Mouse (Mus musculus) gastrocnemius, postnatal 36 days (tissue): ENCODE data around the gene Gm10645. TPM values are rescaled to one million over a fixed set of nuclear protein-coding genes. Genes with fewer than 3 reads are reported as not detected.
A peak's percentile ranks its signal among the peaks of the same experiment; 100 is the strongest.

Experiments
- DNase-seq, 2 experiments: peaks; one replicate each; pipeline ENCODE4 v3.0.0; 2022
- intact Hi-C: fragments of 180-260 bp; cut with DNase I; formaldehyde crosslinking; loops from one replicate; pipeline ENCODE4 v1.15.1; 2025
- total RNA-seq, 2 experiments: library from RNA; stranded (reverse); gene quantifications; 2 replicates each; pipeline ENCODE4 v1.2.3; 2021

Gm10645 gene
- total RNA-seq, 2 experiments from 2014 or later = not detected

DNA sequence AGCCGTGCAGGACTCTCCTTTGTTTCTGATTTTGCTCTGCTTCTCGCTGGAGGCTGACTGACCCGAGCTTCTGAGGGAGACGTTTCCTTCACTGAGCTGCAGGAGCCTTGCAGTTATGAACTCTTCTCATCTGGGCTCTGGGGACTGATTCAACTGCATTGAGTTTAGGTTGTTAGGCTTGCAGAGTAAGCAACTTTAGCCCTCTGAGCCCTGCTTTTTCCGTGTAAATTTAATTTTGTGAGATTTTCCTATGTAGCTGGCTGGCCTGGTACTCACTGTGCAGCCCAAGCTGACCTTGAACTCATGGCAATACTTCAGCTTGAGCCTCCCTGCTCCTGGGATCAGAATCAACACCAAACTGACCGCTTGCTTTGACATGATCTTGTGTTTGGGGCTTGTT, 4.9 kb upstream of the Gm10645 start:
- intact Hi-C loops = loop anchor here (10.0 kb wide), 1 partner anchor 316 kb away; no protein-coding TSS in a partner anchor
- no peak for DNase-seq

DNA sequence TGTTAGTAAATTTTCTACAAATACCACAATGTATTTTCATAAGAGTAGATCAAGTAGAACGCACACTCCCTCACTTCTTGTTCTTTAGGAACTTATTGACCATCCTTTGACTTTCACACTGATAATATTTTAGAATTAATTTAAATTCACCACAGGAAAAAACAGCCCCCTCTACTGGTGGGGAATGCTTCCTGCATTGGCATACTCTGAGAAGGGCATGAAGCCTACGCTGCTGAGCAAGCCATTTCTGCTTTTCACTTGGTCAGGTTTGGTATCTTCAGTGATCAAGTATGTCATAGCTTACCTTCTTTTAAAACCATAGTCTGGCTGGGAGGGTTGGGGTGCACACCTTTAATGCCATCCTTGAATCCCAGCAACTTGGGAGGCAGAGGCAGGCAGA, 3.7 kb upstream of the Gm10645 start:
- intact Hi-C loops = loop anchor here (10.0 kb wide), 1 partner anchor 315 kb away; no protein-coding TSS in a partner anchor
- no peak for DNase-seq

DNA sequence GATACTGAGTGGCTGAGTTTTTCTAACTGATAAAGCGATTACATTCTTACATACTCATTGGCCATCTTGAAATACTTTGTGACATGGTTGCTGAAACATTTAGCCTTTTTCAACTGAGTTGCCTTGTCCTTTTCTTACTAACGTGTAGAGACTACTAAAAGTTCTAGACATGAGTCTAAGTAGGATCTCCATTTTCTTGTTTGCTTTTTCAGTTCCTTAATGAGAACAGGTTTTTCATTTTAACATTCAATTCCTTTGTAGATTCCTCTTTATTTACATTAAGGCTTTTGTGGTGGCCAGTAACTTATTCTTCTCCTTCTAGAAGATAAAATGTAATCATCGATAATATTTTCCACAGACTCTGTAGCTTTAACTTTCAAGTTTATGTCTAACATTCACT, 3.2 kb upstream of the Gm10645 start:
- DNase-seq = no peak
- intact Hi-C loops = no loop called here

DNA sequence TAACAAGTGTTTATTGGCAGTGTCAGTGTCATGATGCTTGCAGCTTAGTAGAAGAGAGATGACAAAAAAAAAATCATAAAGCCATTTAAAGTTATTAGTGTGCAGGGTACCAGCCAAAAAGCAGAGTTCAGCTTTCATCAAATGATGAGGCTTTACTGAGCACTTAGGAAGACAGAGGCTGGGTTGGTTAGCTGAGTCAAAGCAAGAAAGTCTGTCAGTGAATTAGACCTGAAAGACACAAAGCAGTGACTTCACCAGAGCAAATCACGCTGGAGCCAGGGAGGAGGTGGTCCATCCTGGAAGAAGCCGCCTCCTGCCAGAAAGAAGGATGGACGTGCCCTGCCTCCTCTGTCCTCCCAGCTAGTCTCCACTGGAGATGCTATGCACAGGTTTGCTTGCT, 2.0 kb upstream of the Gm10645 start:
- DNase-seq = no peak
- intact Hi-C loops = no loop called here

DNA sequence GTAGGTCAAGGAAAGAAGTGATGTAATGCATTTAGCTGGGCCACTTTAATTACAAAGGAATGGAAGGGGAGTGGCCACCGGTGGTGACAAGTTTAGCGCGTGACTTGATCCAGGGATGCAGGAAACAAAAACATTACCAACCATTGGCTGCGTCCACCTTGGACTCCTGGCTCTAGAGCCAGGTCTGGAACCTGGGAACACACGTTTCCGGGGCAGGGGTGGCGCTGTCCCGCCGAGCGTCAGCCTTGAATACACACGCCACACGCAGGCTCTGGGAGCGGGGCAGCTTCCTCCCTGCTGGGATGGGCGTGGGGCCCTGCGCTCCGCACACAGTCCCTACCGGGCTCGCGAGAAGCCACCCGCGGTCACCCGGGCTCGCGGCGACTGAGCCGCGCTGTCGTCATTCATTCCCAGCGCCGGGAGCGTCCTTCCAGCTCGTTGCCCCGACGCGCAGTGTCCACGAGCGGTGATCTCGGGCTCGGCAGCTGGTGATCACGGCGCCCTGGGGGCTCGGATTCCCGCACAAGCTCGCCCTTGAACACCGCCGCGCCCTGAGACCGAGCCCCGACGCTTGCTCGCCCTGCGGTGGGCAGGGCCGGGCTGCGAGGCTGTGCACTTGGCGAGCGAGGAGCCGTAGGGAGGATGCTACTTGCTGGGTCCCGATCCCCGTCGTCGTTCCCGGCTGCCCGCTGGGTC, 587 bp downstream of the Gm10645 start, which contains the start of gene Tbc1d9:
TSS of gene Tbc1d9 (plus strand) at position 118 of the 696 bp plus-strand sequence.
- DNase-seq = peak; percentile 32 to 56
- intact Hi-C loops = no loop called here

DNA sequence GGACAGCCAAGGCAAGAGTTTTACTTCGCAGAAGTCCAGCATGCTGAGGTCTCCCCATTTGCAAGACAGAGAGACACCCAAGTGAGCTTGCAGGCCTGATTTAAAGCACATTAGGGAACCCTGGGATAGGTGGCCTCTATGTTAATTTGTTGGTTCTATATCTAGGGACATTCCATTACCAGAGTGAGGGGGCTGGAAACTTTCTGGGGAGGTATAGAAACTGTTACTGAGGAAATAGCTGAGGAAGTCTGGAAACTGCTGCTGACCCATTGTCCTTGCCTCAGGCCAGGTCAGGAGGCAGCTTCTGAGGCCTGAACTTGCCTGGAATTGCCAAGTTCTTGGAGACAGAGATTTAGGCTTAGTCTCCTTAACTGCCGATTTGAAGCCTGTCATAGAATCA, 5.4 kb downstream of the Gm10645 start:
- no peak for DNase-seq
- intact Hi-C loops = no loop called here

DNA sequence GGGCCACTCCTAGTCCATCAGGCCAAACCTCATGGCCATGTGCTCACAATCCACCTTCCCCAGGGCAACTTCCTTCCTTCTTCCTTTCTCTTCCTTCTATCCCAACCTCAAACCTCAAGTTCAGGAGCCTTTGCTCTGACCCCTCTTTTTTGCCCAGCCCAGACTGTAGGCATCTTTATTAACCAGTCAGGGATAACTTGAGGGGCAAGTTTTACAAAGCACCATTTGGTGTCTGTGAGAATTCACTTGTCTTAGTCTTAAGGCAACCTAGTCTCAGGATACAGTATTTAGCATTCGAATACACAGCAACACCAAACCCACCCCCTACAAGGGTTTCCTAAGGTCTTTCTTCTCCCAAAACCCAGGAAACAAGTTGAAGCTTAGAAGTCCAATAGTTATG, 6.4 kb downstream of the Gm10645 start:
- DNase-seq = no peak
- intact Hi-C loops = no loop called here

DNA sequence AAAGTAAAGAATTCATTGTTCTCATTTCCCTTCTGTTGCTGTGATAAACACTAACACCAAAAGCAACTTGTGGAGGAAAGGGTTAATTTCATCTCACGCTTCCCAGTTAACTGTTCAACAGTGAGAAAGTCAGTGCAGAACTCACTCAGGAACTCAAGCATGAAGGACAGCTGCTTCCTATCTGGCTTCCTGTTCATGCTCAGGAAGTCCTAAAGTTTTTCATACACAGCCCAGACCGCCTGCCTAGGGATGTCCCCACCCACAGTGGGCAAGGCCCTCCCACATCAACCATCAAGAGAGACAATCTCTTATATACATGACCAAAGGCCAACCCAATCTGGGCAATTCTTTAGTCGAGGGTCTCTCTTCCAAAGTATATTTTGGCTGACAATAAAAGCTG, 7.0 kb downstream of the Gm10645 start:
- intact Hi-C loops = no loop called here
- DNase-seq = no peak

DNA sequence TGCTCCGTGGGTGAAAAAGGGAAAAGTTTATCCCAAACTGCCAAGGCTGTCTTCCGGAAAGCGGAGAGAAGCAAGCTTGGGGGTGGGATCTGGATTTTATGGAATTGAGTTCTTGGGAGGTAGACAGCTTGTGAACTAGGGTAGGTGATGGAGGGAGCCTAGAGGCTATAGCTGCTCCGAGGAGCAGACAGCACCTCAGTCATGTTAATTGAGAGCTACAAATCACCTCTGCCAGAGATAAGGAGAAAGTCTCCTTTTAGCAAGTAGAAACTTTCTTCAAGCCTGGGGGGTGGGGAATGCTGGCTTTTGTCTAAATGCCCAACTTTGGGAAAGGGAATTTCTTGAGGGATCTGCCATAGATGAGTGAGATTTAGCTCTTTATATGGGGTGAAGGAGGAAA, 10.9 kb downstream of the Gm10645 start:
- intact Hi-C loops = no loop called here
- no peak for DNase-seq

DNA sequence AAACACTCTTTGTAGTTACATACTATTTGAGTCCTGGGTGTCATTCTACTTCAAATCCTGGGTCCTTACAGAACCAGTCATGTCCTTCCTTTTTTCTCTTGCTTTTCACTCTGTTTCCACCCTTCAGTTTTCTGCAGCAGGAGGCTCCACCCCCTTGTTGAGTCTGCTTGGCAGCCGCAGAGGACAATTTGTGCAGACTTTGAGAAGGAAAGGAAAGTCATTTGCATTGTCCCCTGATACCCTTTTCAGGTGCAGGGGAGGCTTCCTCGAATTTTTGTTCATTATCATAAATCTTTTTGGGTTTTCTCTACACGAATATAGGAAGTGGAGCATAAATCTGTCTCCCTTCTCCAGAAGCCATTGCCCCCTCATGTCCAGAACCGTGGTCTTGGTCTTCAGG, 13.5 kb downstream of the Gm10645 start:
- intact Hi-C loops = no loop called here
- no peak for DNase-seq

DNA sequence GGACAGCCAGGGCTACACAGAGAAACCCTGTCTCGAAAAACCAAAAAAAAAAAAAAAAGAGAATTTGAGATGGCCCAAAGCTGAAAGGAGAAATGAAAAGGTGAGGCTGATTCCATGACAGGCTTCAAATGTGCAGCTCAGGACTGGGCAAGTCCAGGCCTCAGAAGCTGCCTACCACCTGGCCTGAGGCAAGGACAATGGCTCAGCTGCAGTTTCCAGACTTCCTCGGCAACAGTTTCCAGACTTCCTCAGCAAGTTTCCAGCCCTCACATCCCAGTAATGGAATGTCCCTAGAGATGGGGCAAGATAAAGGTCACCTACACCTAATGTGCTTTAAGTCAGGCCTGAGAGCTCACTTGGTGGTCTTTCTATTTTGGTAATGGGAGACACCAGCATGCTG, 13.9 kb downstream of the Gm10645 start:
- DNase-seq = no peak
- intact Hi-C loops = no loop called here

DNA sequence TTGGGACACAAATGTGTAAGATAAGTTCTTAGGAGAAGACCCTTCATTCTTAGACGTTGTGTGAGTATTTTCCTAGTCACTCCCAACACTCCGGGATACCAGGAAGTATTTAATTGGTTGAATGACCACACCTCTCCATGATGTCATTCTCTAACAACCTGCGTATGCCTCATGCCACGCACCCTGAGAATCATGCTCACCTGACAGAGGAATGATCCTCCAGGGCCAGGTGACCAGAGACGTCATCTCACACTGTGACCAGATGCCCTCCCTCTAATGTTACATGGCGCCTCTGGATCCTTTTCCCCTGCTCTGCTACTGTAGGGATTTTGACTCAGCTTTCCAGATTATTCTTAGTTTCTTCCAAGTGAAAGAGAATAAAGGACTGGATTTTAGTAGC, 16.8 kb downstream of the Gm10645 start:
- intact Hi-C loops = no loop called here

DNA sequence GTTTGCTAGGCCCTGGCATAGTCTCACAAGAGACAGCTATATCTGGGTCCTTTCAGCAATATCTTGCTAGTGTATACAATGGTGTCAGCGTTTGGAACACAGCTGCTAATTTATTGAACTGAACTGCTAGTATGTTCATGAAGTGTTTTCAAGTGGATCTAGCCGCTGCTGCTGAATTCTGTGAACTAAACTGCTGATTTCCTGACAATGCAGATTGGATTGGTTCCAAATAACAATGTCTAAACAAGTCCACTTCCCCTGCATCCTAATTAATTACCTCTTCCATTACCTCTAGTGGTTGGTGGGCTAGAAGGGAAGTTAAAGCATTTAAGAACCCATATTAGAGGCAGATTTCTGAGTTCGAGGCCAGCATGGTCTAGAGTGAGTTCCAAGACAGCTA, 20.5 kb downstream of the Gm10645 start:
- intact Hi-C loops = no loop called here
- no peak for DNase-seq

More for the DNA sequence above, 16.8 kb downstream of the Gm10645 start:
- DNase-seq = no peak

DNA sequence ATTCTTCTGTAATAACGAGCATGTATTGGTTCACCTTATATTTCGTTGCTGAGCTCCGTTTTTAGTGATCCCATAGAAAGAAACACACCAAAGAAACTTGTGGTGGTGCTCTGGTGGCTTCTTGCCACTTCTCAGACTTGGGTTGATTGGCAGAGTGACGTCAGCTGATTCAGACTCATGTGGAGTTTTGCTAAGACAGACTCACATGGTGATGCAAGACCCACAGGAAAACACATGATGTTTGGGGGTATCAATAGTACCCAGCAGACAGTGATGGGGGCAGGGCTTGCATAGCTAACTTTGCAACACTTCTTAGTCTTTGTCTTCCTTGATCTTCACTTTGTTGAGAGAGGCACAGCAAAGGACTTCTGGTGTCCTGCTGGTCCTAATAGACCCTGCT, 21.4 kb downstream of the Gm10645 start:
- intact Hi-C loops = no loop called here
- no peak for DNase-seq

DNA sequence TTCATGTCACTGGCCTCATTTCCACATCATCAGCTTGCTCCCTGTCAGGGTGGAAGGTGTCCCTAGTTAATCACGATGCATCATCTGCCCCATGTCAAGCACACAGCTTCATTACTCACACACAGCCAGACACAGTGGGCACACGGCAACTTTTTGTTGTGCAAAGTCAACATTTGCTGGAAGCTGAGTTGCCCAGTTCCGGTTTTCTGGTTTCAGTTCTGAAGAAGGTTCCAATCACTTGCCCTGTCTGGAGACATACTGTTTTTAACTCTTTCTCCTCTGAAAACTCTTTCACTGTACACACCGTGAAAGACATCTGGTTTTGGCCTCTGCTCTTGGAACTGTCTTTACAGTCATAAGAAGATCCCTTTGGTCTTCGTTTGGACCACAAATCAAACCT, 24.6 kb downstream of the Gm10645 start:
- intact Hi-C loops = no loop called here
- no peak for DNase-seq

DNA sequence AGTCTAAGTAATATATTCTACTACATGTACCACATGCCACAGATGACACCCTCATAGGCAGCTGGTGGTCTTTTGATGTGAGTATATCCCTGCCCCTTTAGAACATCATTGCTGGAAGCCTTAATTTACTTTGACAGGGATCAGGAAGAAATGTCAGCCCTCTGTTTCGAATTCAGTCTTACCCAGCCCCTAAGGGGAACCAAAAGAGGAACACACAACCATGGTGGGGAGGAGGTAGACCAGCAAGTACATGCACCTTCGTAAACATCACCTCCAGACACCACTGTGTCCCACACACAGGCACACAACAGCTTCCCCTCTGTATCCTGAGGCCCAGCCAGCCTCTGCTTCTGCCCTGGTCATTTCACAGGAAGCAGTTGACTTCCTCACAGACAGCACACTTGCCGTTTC, 25.3 kb downstream of the Gm10645 start:
- intact Hi-C loops = no loop called here

DNA sequence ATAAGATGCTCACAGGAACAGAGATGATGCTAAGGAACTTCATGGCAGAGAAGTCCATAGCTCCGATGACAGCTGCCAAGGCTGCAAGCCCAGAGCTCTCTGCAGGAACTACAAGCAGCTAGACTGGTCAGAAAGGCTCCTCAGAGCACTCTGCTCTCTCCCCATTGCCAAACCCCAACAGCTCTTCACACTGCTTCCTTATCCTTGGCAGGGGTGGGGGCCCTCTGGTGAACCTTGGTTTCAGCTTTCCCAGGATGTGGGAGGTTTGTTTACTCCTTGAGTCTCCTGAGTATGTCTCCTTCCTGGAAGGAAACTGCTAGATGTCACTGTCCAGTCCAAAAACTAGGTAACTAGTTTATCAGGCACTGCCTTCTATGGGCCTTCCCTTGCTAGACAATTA, 25.9 kb downstream of the Gm10645 start:
- DNase-seq = no peak
- intact Hi-C loops = no loop called here

More for the DNA sequence above, 25.3 kb downstream of the Gm10645 start:
- DNase-seq = no peak

DNA sequence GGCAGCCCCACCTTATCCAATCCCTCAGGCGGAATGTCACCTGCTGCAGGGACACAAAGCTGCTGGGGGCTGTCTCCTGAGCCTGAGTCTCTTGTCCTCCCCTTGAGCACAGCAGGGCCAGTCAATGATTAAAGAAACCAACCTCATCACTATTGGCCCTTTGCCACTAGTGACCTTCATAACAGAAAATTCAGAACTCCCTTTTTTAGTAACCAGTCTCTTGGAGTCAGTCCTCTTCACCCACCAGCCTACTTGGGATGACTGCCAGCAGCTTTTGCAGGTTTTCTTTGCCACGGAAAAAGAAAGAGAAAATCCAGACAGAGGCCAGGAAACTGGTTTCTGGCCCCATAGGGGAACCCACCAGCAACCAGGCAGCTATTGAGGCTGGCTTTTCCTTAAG, 30.9 kb downstream of the Gm10645 start:
- no peak for DNase-seq
- intact Hi-C loops = no loop called here

Other genes starting within 250 kb of the Gm10645 start
- gene Tbc1d9, start 818 bp downstream of the Gm10645 start, total RNA-seq = under 1 TPM; 0.62 to 0.66 TPM
- not detected for gene Ucp1, start 124.2 kb upstream of the Gm10645 start, total RNA-seq
- gene Elmod2, start 166.3 kb upstream of the Gm10645 start, total RNA-seq = 1 to 10 TPM; 6.2 to 6.4 TPM
- gene Mgat4d, start 182.3 kb upstream of the Gm10645 start, total RNA-seq = not detected
- not detected for gene Clgn, start 223.7 kb upstream of the Gm10645 start, total RNA-seq